Mouse (Mus musculus) heart, postnatal 0 days (tissue): ENCODE measurements around the gene Cacnb4. TPM values are rescaled to one million over a fixed set of nuclear protein-coding genes. Genes with fewer than 3 reads are reported as not detected.

Source experiments
- ATAC-seq: fragments of 200-750 bp; cut with Nextera tagmentation; 2 replicates; pipeline ENCODE4 v1.8.0; 2017; ENCODE audit warnings: low read depth, moderate number of reproducible peaks, moderate library complexity; ENCODE audit not compliant: insufficient read depth
- DNase-seq: peaks from one replicate; pipeline ENCODE4 v3.0.0-alpha.2; 2016; ENCODE audit warnings: low spot score
- H3K27ac ChIP-seq: fragments of 300-500 bp; sonication (generic); 2 replicates; pipeline ENCODE4 v1.5.1; 2014; ENCODE audit warnings: low read depth, mild to moderate bottlenecking
- H3K27me3 ChIP-seq: fragments of 300-500 bp; sonication (generic); 2 replicates; pipeline ENCODE4 v1.6.1; 2014; ENCODE audit warnings: low read length, mixed read lengths; ENCODE audit not compliant: control insufficient read depth, insufficient read depth
- H3K36me3 ChIP-seq: fragments of 300-500 bp; sonication (generic); replicated peaks from 2 replicates; pipeline ENCODE4 v1.6.1; 2014; ENCODE audit warnings: low read length, mixed read lengths; ENCODE audit not compliant: control insufficient read depth, insufficient read depth
- H3K4me1 ChIP-seq: fragments of 300-500 bp; sonication (generic); 2 replicates; pipeline ENCODE4 v1.6.1; 2014; ENCODE audit warnings: antibody characterized with exemption; ENCODE audit not compliant: control insufficient read depth, insufficient read depth
- H3K4me2 ChIP-seq: fragments of 300-500 bp; sonication (generic); 2 replicates; pipeline ENCODE4 v1.6.1; 2014; ENCODE audit warnings: low read depth, mild to moderate bottlenecking, low read length, moderate library complexity
- H3K4me3 ChIP-seq: fragments of 300-500 bp; sonication (generic); 2 replicates; pipeline ENCODE4 v1.5.1; 2014; ENCODE audit warnings: low read depth, low read length
- H3K9ac ChIP-seq: fragments of 300-500 bp; sonication (generic); replicated peaks from 2 replicates; pipeline ENCODE4 v1.6.1; 2014; ENCODE audit warnings: low read depth, low read length, mixed read lengths
- H3K9me3 ChIP-seq: fragments of 300-500 bp; sonication (generic); replicated peaks from 2 replicates; pipeline ENCODE4 v1.6.1; 2016; ENCODE audit warnings: low read length; ENCODE audit not compliant: control insufficient read depth
- CTCF ChIP-seq: IDR thresholded peaks from 2 replicates; pipeline ENCODE4 v1.5.1; 2016; ENCODE audit warnings: antibody characterized with exemption, control low read depth, low read depth
- EP300 ChIP-seq: IDR thresholded peaks from 2 replicates; pipeline ENCODE4 v1.6.1; 2016; ENCODE audit warnings: antibody characterized with exemption, low read depth
- WGBS: fragments of 180-500 bp; shearing (Covaris S2); extraction: QIAGEN DNeasy Blood & Tissue Kit; methylation state at CpG from one replicate; pipeline ENCODE4 v1.1.7; 2014; 5-methylcytosine and 5-hydroxymethylcytosine counted together
- polyA plus RNA-seq: library from polyadenylated mRNA; unstranded; fragments of >200 nt; fragmentation: Nextera tagmentation; extraction: Ambion mirVana; gene quantifications from 2 replicates; pipeline ENCODE4 v1.2.1, GENCODE M21; 2015
- total RNA-seq: library from RNA; depleted of rRNA; stranded (reverse); fragments of >200 nt; gene quantifications from 2 replicates; pipeline ENCODE4 v1.2.3, GENCODE M21; 2014; ENCODE audit warnings: low replicate concordance

Cacnb4 gene
- total and polyA plus RNA-seq, 2 experiments from 2014 or later, result 0.56 to 0.69 TPM

GRCm38 (mm10) chr2:52710804-52711203 lies 34.2 kb upstream of the Cacnb4 start:
- H3K27me3 ChIP-seq, result no peaks in the 10 kb centered on the region
- H3K36me3 ChIP-seq, result peaks cover 51% of the 10 kb centered on the region
- H3K4me3 ChIP-seq, result no peak overlapping the region
- H3K9ac ChIP-seq, result no peak overlapping the region
- no peak for ATAC-seq
- DNase-seq, result no peak
- H3K9me3 ChIP-seq, result no peaks in the 10 kb centered on the region
- H3K27ac ChIP-seq, result no peak overlapping the region
- 92% methylated on average over 2 of the region's 2 CpGs for WGBS
- no peaks in the 10 kb centered on the region for H3K4me1 ChIP-seq
- no peak overlapping the region for H3K4me2 ChIP-seq
- no peak for TF ChIP-seq CTCF
- TF ChIP-seq EP300, result no peak

GRCm38 (mm10) chr2:52709417-52709816 lies 32.8 kb upstream of the Cacnb4 start:
- peaks cover 45% of the 10 kb centered on the region for H3K36me3 ChIP-seq
- H3K27ac ChIP-seq, result no peak overlapping the region
- no peak overlapping the region for H3K4me2 ChIP-seq
- no peak for TF ChIP-seq EP300
- no peak for TF ChIP-seq CTCF
- no peak overlapping the region for H3K4me3 ChIP-seq
- ATAC-seq, result no peak
- H3K27me3 ChIP-seq, result no peaks in the 10 kb centered on the region
- no peak for DNase-seq
- H3K4me1 ChIP-seq, result no peaks in the 10 kb centered on the region
- 84% methylated on average over 5 of the region's 5 CpGs for WGBS
- no peak overlapping the region for H3K9ac ChIP-seq
- H3K9me3 ChIP-seq, result no peaks in the 10 kb centered on the region

- Histone ChIP-seq H3K4me2 (no peak overlapping the region), H3K9ac (no peak overlapping the region), H3K27me3 (no peaks in the 10 kb centered on the region), H3K27ac (no peak overlapping the region), H3K4me1 (no peaks in the 10 kb centered on the region), H3K9me3 (no peaks in the 10 kb centered on the region), H3K36me3 (peaks cover 31% of the 10 kb centered on the region), H3K4me3 (no peak overlapping the region)
- ATAC-seq, result no peak
- DNase-seq, result no peak
- 91% methylated on average over 11 of the region's 11 CpGs for WGBS
- TF ChIP-seq EP300, result no peak
- no peak for TF ChIP-seq CTCF
Observed at GRCm38 (mm10) chr2:52701368-52702036, 24.9 kb upstream of the Cacnb4 start.

- H3K27me3 ChIP-seq, result no peaks in the 10 kb centered on the region
- H3K27ac ChIP-seq, result no peak overlapping the region
- no peak overlapping the region for H3K4me2 ChIP-seq
- WGBS, result 74% methylated on average over 5 of the region's 5 CpGs
- H3K36me3 ChIP-seq, result peaks cover 24% of the 10 kb centered on the region
- no peaks in the 10 kb centered on the region for H3K4me1 ChIP-seq
- H3K4me3 ChIP-seq, result no peak overlapping the region
- no peaks in the 10 kb centered on the region for H3K9me3 ChIP-seq
- no peak for ATAC-seq
- TF ChIP-seq EP300, result no peak
- no peak for TF ChIP-seq CTCF
- DNase-seq, result no peak
- H3K9ac ChIP-seq, result no peak overlapping the region
Observed at GRCm38 (mm10) chr2:52700352-52700751, 23.7 kb upstream of the Cacnb4 start.

- Histone ChIP-seq H3K27me3 (no peaks in the 10 kb centered on the region), H3K36me3 (peaks cover 15% of the 10 kb centered on the region), H3K9me3 (no peaks in the 10 kb centered on the region), H3K27ac (no peak overlapping the region), H3K4me2 (no peak overlapping the region), H3K4me3 (no peak overlapping the region), H3K9ac (no peak overlapping the region), H3K4me1 (no peaks in the 10 kb centered on the region)
- TF ChIP-seq EP300, result no peak
- no peak for TF ChIP-seq CTCF
- no peak for ATAC-seq
- DNase-seq, result no peak
- 76% methylated on average over 6 of the region's 6 CpGs for WGBS
Observed at GRCm38 (mm10) chr2:52694604-52695003, 18.0 kb upstream of the Cacnb4 start.

- TF ChIP-seq EP300 (no peak), CTCF (peak; percentile 33)
- Histone ChIP-seq H3K4me2 (no peak overlapping the region), H3K4me3 (no peak overlapping the region), H3K27ac (no peak overlapping the region), H3K27me3 (no peaks in the 10 kb centered on the region), H3K9ac (no peak overlapping the region), H3K36me3 (peaks cover 12% of the 10 kb centered on the region; the same call in 1 of the 2 replicates), H3K4me1 (no peaks in the 10 kb centered on the region), H3K9me3 (no peaks in the 10 kb centered on the region)
- DNase-seq (no peak), ATAC-seq (no peak)
- 75% methylated on average over 4 of the region's 4 CpGs for WGBS
Observed at GRCm38 (mm10) chr2:52691745-52692144, 15.1 kb upstream of the Cacnb4 start.
